Mouse (Mus musculus): ENCODE measurements around the gene Fmo5. TPM values are rescaled to one million over a fixed set of nuclear protein-coding genes. Genes with fewer than 3 reads are reported as not detected.

The Fmo5 gene
- total and polyA plus RNA-seq, 3 experiments: 0.39 to 0.55 (median 0.40) TPM

GRCm38 (mm10) chr3:97701198-97701597 lies 72.6 kb downstream of the Fmo5 start:
- Histone ChIP-seq H3K9me3 (replicated peaks; ENCODE audit: low read length) (no peaks in the 10 kb centered on the region), H3K27me3 (replicated peaks) (peaks cover 4% of the 10 kb centered on the region), H3K4me3 (replicated peaks in 1 of 3; ENCODE audit: low read depth in 2 of 3, low read length in 2 of 3, poor library complexity in 1 of 3) (no peak overlapping the region), H3K36me3 (replicated peaks in 1 of 2; ENCODE audit: control insufficient read depth in 1 of 2, insufficient read depth in 1 of 2, low read length in 1 of 2) (no peaks in the 10 kb centered on the region), H3K79me2 (replicated peaks; ENCODE audit: control insufficient read depth, extremely low read depth, insufficient read depth, poor library complexity, severe bottlenecking) (no peaks in the 10 kb centered on the region), H3K4me1 (ENCODE audit: control insufficient read depth in 1 of 2, insufficient read depth in 2 of 2) (0 out of 4 replicates have a peak, but pooled peaks cover 0 to 2% of the 10 kb centered on the region in 2 experiments), H3K4me2 (ENCODE audit: insufficient read depth, low read depth, poor library complexity, severe bottlenecking) (no peak overlapping the region), H3K9ac (ENCODE audit: insufficient read depth, low read depth) (no peak overlapping the region), H3K27ac (ENCODE audit: insufficient read depth, low read depth) (no peak overlapping the region)
- in situ Hi-C loops (cut with MboI; ENCODE audit: low pct_ligation_motif_present, low pct_unique_long_range_greater_than_20kb, low sequenced_read_pairs): no loop called here
- dilution Hi-C loops (cut with MboI; ENCODE audit: extremely low pct_ligation_motif_present, extremely low pct_unique_long_range_greater_than_20kb, low sequenced_read_pairs): no loop called here
- TF ChIP-seq MYC (IDR thresholded peaks at IDR 0.05; ENCODE audit: low read depth, low read length) (no peak), ZKSCAN1 (IDR thresholded peaks at IDR 0.05; ENCODE audit: borderline replicate concordance, low read depth, low read length) (no peak), MAFK (IDR thresholded peaks at IDR 0.05; ENCODE audit: insufficient replicate concordance, low read length) (no peak), POLR2A (IDR thresholded peaks at IDR 0.05; ENCODE audit: low read depth, low read length) (no peak), MAZ (IDR thresholded peaks at IDR 0.05; ENCODE audit: low read depth, low read length) (no peak), CHD1 (IDR thresholded peaks at IDR 0.05; ENCODE audit: low read depth, low read length) (no peak)
- no peak for DNase-seq (ENCODE audit: extremely low read depth)

GRCm38 (mm10) chr3:97702448-97703080 lies 74.0 kb downstream of the Fmo5 start:
- H3K79me2 ChIP-seq (replicated peaks; ENCODE audit: control insufficient read depth, extremely low read depth, insufficient read depth, poor library complexity, severe bottlenecking): no peaks in the 10 kb centered on the region
- dilution Hi-C loops (cut with MboI; ENCODE audit: extremely low pct_ligation_motif_present, extremely low pct_unique_long_range_greater_than_20kb, low sequenced_read_pairs): no loop called here
- H3K4me3 ChIP-seq (replicated peaks in 1 of 3; ENCODE audit: low read depth in 2 of 3, low read length in 2 of 3, poor library complexity in 1 of 3): no peak overlapping the region
- no peak for DNase-seq (ENCODE audit: extremely low read depth)
- H3K27ac ChIP-seq (ENCODE audit: insufficient read depth, low read depth): no peak overlapping the region
- in situ Hi-C loops (cut with MboI; ENCODE audit: low pct_ligation_motif_present, low pct_unique_long_range_greater_than_20kb, low sequenced_read_pairs): no loop called here
- H3K4me2 ChIP-seq (ENCODE audit: insufficient read depth, low read depth, poor library complexity, severe bottlenecking): peak overlapping the region; percentile 7; the same call in 1 of the 2 replicates
- no peak overlapping the region for H3K9ac ChIP-seq (ENCODE audit: insufficient read depth, low read depth)
- no peaks in the 10 kb centered on the region for H3K9me3 ChIP-seq (replicated peaks; ENCODE audit: low read length)
- TF ChIP-seq E2F4 (IDR thresholded peaks at IDR 0.05; ENCODE audit: insufficient replicate concordance, low read depth, low read length) (no peak), MAX (IDR thresholded peaks at IDR 0.05; ENCODE audit: low read length) (0 out of 2 replicates have a peak, but pooled peaks have one; percentile 27)
- H3K27me3 ChIP-seq (replicated peaks): peaks cover 4% of the 10 kb centered on the region
- 0 out of 4 replicates have a peak, but pooled peaks cover 0 to 2% of the 10 kb centered on the region in 2 experiments for H3K4me1 ChIP-seq (ENCODE audit: control insufficient read depth in 1 of 2, insufficient read depth in 2 of 2)
- no peaks in the 10 kb centered on the region for H3K36me3 ChIP-seq (replicated peaks in 1 of 2; ENCODE audit: control insufficient read depth in 1 of 2, insufficient read depth in 1 of 2, low read length in 1 of 2)

Other genes with a start within 250 kb of the Fmo5 start
- not detected in 2 replicates for gene Olfr1402, start 206.8 kb upstream of the Fmo5 start, total RNA-seq (2012; rRNA removed)
- gene Olfr1402, start 206.8 kb upstream of the Fmo5 start, total RNA-seq (2014; rRNA removed): not detected in 2 replicates
- gene Olfr1402, start 206.8 kb upstream of the Fmo5 start, polyA plus RNA-seq (2012; ENCODE audit: insufficient read length, low read depth): not detected in 2 replicates
- gene Chd1l, start 18.6 kb upstream of the Fmo5 start, total RNA-seq (2012; rRNA removed): 24.7 and 25.0 TPM in 2 replicates
- 29.0 and 30.0 TPM in 2 replicates for gene Chd1l, start 18.6 kb upstream of the Fmo5 start, total RNA-seq (2014; rRNA removed)
- 25.2 and 25.9 TPM in 2 replicates for gene Chd1l, start 18.6 kb upstream of the Fmo5 start, polyA plus RNA-seq (2012; ENCODE audit: insufficient read length, low read depth)
- gene Prkab2, start 29.4 kb downstream of the Fmo5 start, total RNA-seq (2012; rRNA removed): 0.46 and 0.68 TPM in 2 replicates
- 1.2 and 1.4 TPM in 2 replicates for gene Prkab2, start 29.4 kb downstream of the Fmo5 start, total RNA-seq (2014; rRNA removed)
- 1.4 and 1.5 TPM in 2 replicates for gene Prkab2, start 29.4 kb downstream of the Fmo5 start, polyA plus RNA-seq (2012; ENCODE audit: insufficient read length, low read depth)
- gene Gm17651, start 45.9 kb downstream of the Fmo5 start, total RNA-seq (2012; rRNA removed): not detected in 2 replicates
- gene Gm17651, start 45.9 kb downstream of the Fmo5 start, total RNA-seq (2014; rRNA removed): not detected in 2 replicates
- gene Gm17651, start 45.9 kb downstream of the Fmo5 start, polyA plus RNA-seq (2012; ENCODE audit: insufficient read length, low read depth): not detected in 2 replicates